Mouse (Mus musculus): ENCODE measurements around the gene Rgp1. TPM values are rescaled to one million over a fixed set of nuclear protein-coding genes. Genes with fewer than 3 reads are reported as not detected.
A peak's percentile ranks its signal among the peaks of the same experiment; 100 is the strongest.

Rgp1 gene
- polyA plus RNA-seq, 1 experiment from 2014 or later, result 31.5 TPM

DNA sequence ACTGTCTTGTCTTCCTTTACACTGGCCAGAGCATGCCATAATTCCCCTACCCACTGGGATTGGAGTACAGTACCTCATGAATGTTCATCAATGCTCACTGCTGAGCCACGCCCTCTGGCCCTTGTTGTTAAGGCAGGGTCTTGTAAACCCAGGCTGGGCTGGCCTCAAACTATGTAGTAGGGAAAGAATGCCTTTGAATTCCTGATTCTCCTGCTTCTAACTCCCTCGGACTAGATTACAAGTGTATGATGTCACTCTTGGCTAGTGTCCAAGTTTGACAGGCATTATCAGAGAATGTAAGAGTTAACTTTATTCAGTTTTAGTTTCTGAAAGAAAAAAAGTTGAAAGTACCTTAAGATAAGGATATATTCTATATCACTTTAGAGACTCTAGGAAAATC is 14.3 kb upstream of the Rgp1 start:
- peak overlapping the region; percentile 92; the same call in 1 of the 2 replicates for H3K4me2 ChIP-seq
- 0 out of 2 replicates have a peak overlapping the region, but pooled peaks have one; percentile 70 for H3K4me3 ChIP-seq
- peak overlapping the region; percentile 91; the same call in 1 of the 2 replicates for H3K9ac ChIP-seq
- no peak for ATAC-seq (ENCODE audit: low FRiP score)
- H3K9me3 ChIP-seq, result no peaks in the 10 kb centered on the region
- H3K27me3 ChIP-seq, result no peaks in the 10 kb centered on the region
- peaks cover 37% of the 10 kb centered on the region for H3K4me1 ChIP-seq (replicated peaks)
- no peak overlapping the region for H3K27ac ChIP-seq
- WGBS, result 51% methylated on average over 2 of the region's 2 CpGs
- peaks cover 50% of the 10 kb centered on the region for H3K36me3 ChIP-seq

GRCm38 (mm10) chr4:43567140-43567539 is 11.4 kb upstream of the Rgp1 start:
- Histone ChIP-seq H3K9me3 (no peaks in the 10 kb centered on the region), H3K9ac (no peak overlapping the region), H3K27ac (no peak overlapping the region), H3K36me3 (peaks cover 79% of the 10 kb centered on the region), H3K4me3 (no peak overlapping the region), H3K4me1 (replicated peaks) (peaks cover 14% of the 10 kb centered on the region), H3K27me3 (no peaks in the 10 kb centered on the region), H3K4me2 (no peak overlapping the region)
- 96% methylated on average over 9 of the region's 9 CpGs for WGBS
- no peak for ATAC-seq (ENCODE audit: low FRiP score)

DNA sequence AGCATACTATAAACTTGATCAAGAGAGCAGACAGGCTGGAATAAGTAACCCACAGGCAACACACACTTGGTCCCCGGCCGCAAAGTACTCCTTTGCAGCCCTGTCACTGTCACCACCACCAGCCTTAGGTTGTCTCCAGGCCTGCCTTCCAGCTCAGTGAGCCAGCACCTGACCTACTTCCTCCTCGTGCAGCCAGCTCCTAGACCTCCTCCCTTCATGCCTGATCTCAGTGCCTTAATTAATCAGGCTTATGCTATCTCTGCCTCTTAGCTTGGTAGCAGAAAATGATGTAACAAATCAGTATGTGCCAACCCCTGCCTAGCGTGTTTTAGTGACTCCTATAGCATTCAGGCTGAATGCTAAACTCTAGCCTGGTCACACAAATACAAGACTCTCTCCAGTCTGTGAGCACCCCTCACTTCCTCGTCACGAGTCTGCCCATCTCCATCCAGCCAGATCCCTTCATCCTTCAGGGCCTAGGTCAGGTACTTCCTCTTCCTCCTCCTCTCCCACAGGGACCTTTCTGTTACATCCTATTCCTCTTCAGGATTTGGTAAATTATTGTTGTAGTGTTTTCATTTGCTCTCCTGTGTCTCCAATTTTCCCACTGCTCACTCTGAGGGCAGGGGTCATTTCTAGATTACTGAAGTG is 7.0 kb upstream of the Rgp1 start:
- H3K36me3 ChIP-seq, result peaks cover 79% of the 10 kb centered on the region
- H3K9me3 ChIP-seq, result no peaks in the 10 kb centered on the region
- H3K4me2 ChIP-seq, result no peak overlapping the region
- H3K27ac ChIP-seq, result no peak overlapping the region
- no peak for ATAC-seq (ENCODE audit: low FRiP score)
- WGBS, result 93% methylated on average over 6 of the region's 6 CpGs
- H3K9ac ChIP-seq, result no peak overlapping the region
- H3K4me3 ChIP-seq, result no peak overlapping the region
- peaks cover 19% of the 10 kb centered on the region for H3K4me1 ChIP-seq (replicated peaks)
- H3K27me3 ChIP-seq, result no peaks in the 10 kb centered on the region

- no peak for ATAC-seq (ENCODE audit: low FRiP score)
- Histone ChIP-seq H3K4me1 (replicated peaks) (peaks cover 36% of the 10 kb centered on the region), H3K4me2 (no peak overlapping the region), H3K27ac (no peak overlapping the region), H3K4me3 (no peak overlapping the region), H3K36me3 (peaks cover 59% of the 10 kb centered on the region), H3K27me3 (no peaks in the 10 kb centered on the region), H3K9me3 (no peaks in the 10 kb centered on the region), H3K9ac (no peak overlapping the region)
- 92% methylated on average over 4 of the region's 4 CpGs for WGBS
These were observed 5.0 kb upstream of the Rgp1 start for GRCm38 (mm10) chr4:43573561-43573960.

- Histone ChIP-seq H3K4me3 (peak overlapping the region; percentile 89; the same call in 1 of the 2 replicates), H3K4me2 (peak overlapping the region; percentile 99), H3K27ac (no peak overlapping the region), H3K9ac (peak overlapping the region; percentile 55; the same call in 1 of the 2 replicates), H3K36me3 (peaks cover 43% of the 10 kb centered on the region), H3K27me3 (no peaks in the 10 kb centered on the region), H3K4me1 (replicated peaks) (peaks cover 49% of the 10 kb centered on the region), H3K9me3 (no peaks in the 10 kb centered on the region)
- no peak for ATAC-seq (ENCODE audit: low FRiP score)
- 42% methylated on average over 2 of the region's 2 CpGs for WGBS
These were observed 3.2 kb upstream of the Rgp1 start for GRCm38 (mm10) chr4:43575356-43575755.

GRCm38 (mm10) chr4:43577237-43577881 is 1.2 kb upstream of the Rgp1 start:
- no peaks in the 10 kb centered on the region for H3K9me3 ChIP-seq
- peaks cover 43% of the 10 kb centered on the region for H3K36me3 ChIP-seq
- H3K4me2 ChIP-seq, result peak overlapping the region; percentile 99
- peak overlapping the region; percentile 92 for H3K9ac ChIP-seq
- no peaks in the 10 kb centered on the region for H3K27me3 ChIP-seq
- WGBS, result 57% methylated on average over 8 of the region's 8 CpGs
- H3K27ac ChIP-seq, result no peak overlapping the region
- ATAC-seq (ENCODE audit: low FRiP score), result no peak
- peaks cover 49% of the 10 kb centered on the region for H3K4me1 ChIP-seq (replicated peaks)
- peak overlapping the region; percentile 89 for H3K4me3 ChIP-seq

GRCm38 (mm10) chr4:43579256-43579655 is 741 bp downstream of the Rgp1 start:
- no peaks in the 10 kb centered on the region for H3K27me3 ChIP-seq
- H3K4me3 ChIP-seq, result peak overlapping the region; percentile 89
- peak overlapping the region; percentile 90 for H3K27ac ChIP-seq
- 8% methylated on average over 10 of the region's 10 CpGs for WGBS
- peaks cover 49% of the 10 kb centered on the region for H3K4me1 ChIP-seq (replicated peaks)
- H3K36me3 ChIP-seq, result peaks cover 43% of the 10 kb centered on the region
- H3K9me3 ChIP-seq, result no peaks in the 10 kb centered on the region
- ATAC-seq (ENCODE audit: low FRiP score), result no peak
- H3K9ac ChIP-seq, result peak overlapping the region; percentile 92
- H3K4me2 ChIP-seq, result peak overlapping the region; percentile 99

- Histone ChIP-seq H3K4me1 (replicated peaks) (peaks cover 48% of the 10 kb centered on the region), H3K9me3 (no peaks in the 10 kb centered on the region), H3K36me3 (peaks cover 44% of the 10 kb centered on the region), H3K9ac (peak overlapping the region; percentile 92), H3K27ac (no peak overlapping the region), H3K4me3 (peak overlapping the region; percentile 89), H3K4me2 (peak overlapping the region; percentile 99), H3K27me3 (no peaks in the 10 kb centered on the region)
- no peak for ATAC-seq (ENCODE audit: low FRiP score)
- WGBS, result 75% methylated on average over 6 of the region's 6 CpGs
These were observed 1.2 kb downstream of the Rgp1 start for GRCm38 (mm10) chr4:43579731-43580130.

- 0 out of 2 replicates have a peak overlapping the region, but pooled peaks have one; percentile 15 for H3K9ac ChIP-seq
- H3K4me2 ChIP-seq, result no peak overlapping the region
- H3K36me3 ChIP-seq, result peaks cover 49% of the 10 kb centered on the region
- no peak overlapping the region for H3K27ac ChIP-seq
- H3K4me1 ChIP-seq (replicated peaks), result peaks cover 38% of the 10 kb centered on the region
- 92% methylated on average over 5 of the region's 5 CpGs for WGBS
- no peak overlapping the region for H3K4me3 ChIP-seq
- no peaks in the 10 kb centered on the region for H3K27me3 ChIP-seq
- H3K9me3 ChIP-seq, result no peaks in the 10 kb centered on the region
- no peak for ATAC-seq (ENCODE audit: low FRiP score)
These were observed 2.2 kb downstream of the Rgp1 start for GRCm38 (mm10) chr4:43580721-43581120.

DNA sequence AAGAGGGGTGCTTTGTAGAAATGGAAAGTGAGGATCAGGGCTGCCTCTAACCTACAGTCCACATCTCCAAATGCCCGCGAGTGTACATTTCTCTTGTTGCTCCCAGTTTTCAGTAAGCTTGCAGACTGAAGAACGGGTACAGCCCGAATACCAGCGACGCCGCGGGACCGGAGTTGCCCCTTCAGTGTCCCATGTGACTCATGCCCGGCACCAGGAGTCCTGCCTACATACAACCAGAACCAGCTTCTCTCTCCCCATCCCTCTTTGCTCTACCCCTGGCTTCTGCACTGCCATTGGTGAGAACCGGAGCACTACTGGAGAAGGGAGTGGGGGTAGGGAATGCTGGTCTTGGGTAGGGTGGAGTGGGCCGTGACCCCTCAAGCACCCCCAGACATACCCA is 2.9 kb downstream of the Rgp1 start:
- Histone ChIP-seq H3K9ac (no peak overlapping the region), H3K27ac (no peak overlapping the region), H3K4me2 (no peak overlapping the region), H3K36me3 (peaks cover 49% of the 10 kb centered on the region), H3K27me3 (no peaks in the 10 kb centered on the region), H3K4me1 (replicated peaks) (peaks cover 31% of the 10 kb centered on the region), H3K9me3 (no peaks in the 10 kb centered on the region), H3K4me3 (no peak overlapping the region)
- WGBS, result 96% methylated on average over 12 of the region's 12 CpGs
- ATAC-seq (ENCODE audit: low FRiP score), result no peak

DNA sequence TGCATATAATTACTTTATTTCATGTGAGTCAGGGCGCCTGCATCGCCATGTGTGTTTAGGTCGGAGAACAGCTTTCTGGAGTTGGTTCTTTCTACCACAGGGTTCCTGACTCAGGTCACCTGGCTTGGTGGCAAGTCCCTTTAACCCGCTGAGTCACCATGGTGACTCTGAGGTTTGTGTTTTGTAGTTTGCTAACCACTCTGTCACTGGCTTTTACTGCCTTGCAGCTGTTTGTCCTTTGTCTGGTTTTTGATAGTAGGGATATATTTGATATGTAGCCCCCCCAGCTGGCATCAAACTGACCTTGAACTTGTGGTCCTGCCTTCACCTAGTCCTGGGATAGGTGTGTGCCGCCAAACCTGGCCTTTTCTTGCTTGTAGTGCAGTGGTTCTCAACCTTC is 3.7 kb downstream of the Rgp1 start:
- Histone ChIP-seq H3K9ac (no peak overlapping the region), H3K4me2 (no peak overlapping the region), H3K4me3 (no peak overlapping the region), H3K4me1 (replicated peaks) (peaks cover 22% of the 10 kb centered on the region), H3K27me3 (no peaks in the 10 kb centered on the region), H3K9me3 (no peaks in the 10 kb centered on the region), H3K36me3 (peaks cover 49% of the 10 kb centered on the region), H3K27ac (no peak overlapping the region)
- ATAC-seq (ENCODE audit: low FRiP score), result no peak
- 86% methylated on average over 5 of the region's 5 CpGs for WGBS

GRCm38 (mm10) chr4:43583421-43583820 is 4.9 kb downstream of the Rgp1 start:
- Histone ChIP-seq H3K4me1 (replicated peaks) (peaks cover 13% of the 10 kb centered on the region), H3K4me2 (no peak overlapping the region), H3K9me3 (no peaks in the 10 kb centered on the region), H3K27me3 (no peaks in the 10 kb centered on the region), H3K4me3 (no peak overlapping the region), H3K9ac (no peak overlapping the region), H3K27ac (no peak overlapping the region), H3K36me3 (peaks cover 49% of the 10 kb centered on the region)
- 77% methylated on average over 7 of the region's 7 CpGs for WGBS
- ATAC-seq (ENCODE audit: low FRiP score), result no peak

Measured in hindbrain, embryonic 13.5 days (tissue).